Mouse (Mus musculus) liver, adult 2 months (tissue): ENCODE data around the gene Fam81b.

Experiments
- CTCF ChIP-seq: fragments of 200-500 bp; IDR thresholded peaks from 2 replicates; pipeline ENCODE4 v1.5.1; 2011; ENCODE audit warnings: low read depth, low read length, control low read depth
- POLR2A ChIP-seq: fragments of 200-500 bp; IDR thresholded peaks from 2 replicates; pipeline ENCODE4 v1.6.1; 2011; ENCODE audit warnings: low read length, control low read depth; ENCODE audit not compliant: insufficient read depth; ENCODE audit errors: extremely low read depth

DNA sequence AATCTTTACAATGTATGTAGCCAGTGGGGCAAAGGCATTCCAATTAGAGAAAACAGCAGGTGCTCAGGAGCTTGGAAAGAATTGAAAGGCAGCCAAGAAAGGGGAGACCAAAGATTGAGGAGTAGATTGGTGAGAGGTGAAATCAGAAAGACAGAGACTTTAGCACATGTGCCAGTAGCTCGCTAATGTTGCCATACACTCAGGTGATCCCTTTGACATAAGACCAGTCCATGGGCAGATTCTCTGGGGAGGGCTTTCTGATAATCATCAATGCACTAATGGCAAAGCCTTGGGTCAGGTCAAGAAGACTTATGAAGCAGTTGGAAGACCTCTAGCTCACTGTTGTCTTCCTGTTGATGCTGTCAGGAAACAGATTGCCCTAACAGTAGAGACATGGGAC is 671 bp downstream of the Fam81b start:
- TF ChIP-seq CTCF (no peak), POLR2A (no peak)
